Mouse (Mus musculus): ENCODE measurements around the gene Ttc7. TPM values are rescaled to one million over a fixed set of nuclear protein-coding genes. Genes with fewer than 3 reads are reported as not detected.
A peak's percentile ranks its signal among the peaks of the same experiment; 100 is the strongest.

Gene Ttc7
- polyA plus RNA-seq, 1 experiment from 2014 or later = 3.8 TPM

GRCm38 (mm10) chr17:87332887-87333286 is 50.2 kb downstream of the Ttc7 start:
- Histone ChIP-seq H3K9me3 (no peaks in the 10 kb centered on the region), H3K4me3 (replicated peaks) (no peak overlapping the region), H3K27me3 (peaks cover 6% of the 10 kb centered on the region; the same call in 1 of the 2 replicates), H3K27ac (peak overlapping the region; percentile 38; the same call in 1 of the 2 replicates), H3K4me1 (peaks cover 33% of the 10 kb centered on the region), H3K9ac (no peak overlapping the region), H3K4me2 (no peak overlapping the region), H3K36me3 (replicated peaks) (no peaks in the 10 kb centered on the region)
- WGBS = 81% methylated on average over 6 of the region's 6 CpGs
- ATAC-seq (ENCODE audit: low FRiP score) = no peak

- Histone ChIP-seq H3K4me2 (no peak overlapping the region), H3K27me3 (peaks cover 6% of the 10 kb centered on the region; the same call in 1 of the 2 replicates), H3K4me3 (replicated peaks) (no peak overlapping the region), H3K4me1 (peaks cover 33% of the 10 kb centered on the region), H3K9ac (no peak overlapping the region), H3K9me3 (no peaks in the 10 kb centered on the region), H3K27ac (no peak overlapping the region), H3K36me3 (replicated peaks) (no peaks in the 10 kb centered on the region)
- WGBS = 95% methylated on average over 12 of the region's 12 CpGs
- no peak for ATAC-seq (ENCODE audit: low FRiP score)
Observed at GRCm38 (mm10) chr17:87334162-87334561, 51.5 kb downstream of the Ttc7 start.

- ATAC-seq (ENCODE audit: low FRiP score) = no peak
- Histone ChIP-seq H3K4me3 (replicated peaks) (no peak overlapping the region), H3K4me2 (no peak overlapping the region), H3K9ac (no peak overlapping the region), H3K36me3 (replicated peaks) (no peaks in the 10 kb centered on the region), H3K27ac (no peak overlapping the region), H3K27me3 (peaks cover 6% of the 10 kb centered on the region; the same call in 1 of the 2 replicates), H3K9me3 (no peaks in the 10 kb centered on the region), H3K4me1 (peaks cover 27% of the 10 kb centered on the region)
- 91% methylated on average over 14 of the region's 14 CpGs for WGBS
Observed at GRCm38 (mm10) chr17:87335152-87335551, 52.5 kb downstream of the Ttc7 start.

DNA sequence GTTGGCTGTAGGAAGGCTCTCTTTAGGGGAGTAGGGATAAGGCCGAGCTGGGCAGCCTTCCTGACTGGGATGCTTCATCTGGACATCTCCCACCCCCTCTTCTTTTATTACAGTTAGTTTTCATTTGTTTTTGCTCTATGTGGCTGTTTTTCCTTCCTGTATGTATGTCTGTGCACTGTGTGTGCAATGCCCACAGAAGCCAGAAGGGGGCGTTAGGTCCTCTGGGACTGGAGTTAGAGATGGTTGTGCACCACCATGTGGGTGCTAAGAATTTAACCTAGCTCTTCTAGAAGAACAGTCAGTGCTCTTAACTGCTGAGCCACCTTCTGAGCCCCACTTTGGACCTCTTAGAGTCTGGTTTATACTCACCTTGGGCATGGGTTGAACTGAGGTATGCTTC is 53.0 kb downstream of the Ttc7 start:
- H3K4me3 ChIP-seq (replicated peaks) = no peak overlapping the region
- 0 out of 2 replicates have a peak, but pooled peaks cover 6% of the 10 kb centered on the region for H3K27me3 ChIP-seq
- no peaks in the 10 kb centered on the region for H3K36me3 ChIP-seq (replicated peaks)
- H3K9ac ChIP-seq = no peak overlapping the region
- H3K27ac ChIP-seq = no peak overlapping the region
- no peak overlapping the region for H3K4me2 ChIP-seq
- H3K4me1 ChIP-seq = peaks cover 22% of the 10 kb centered on the region
- H3K9me3 ChIP-seq = no peaks in the 10 kb centered on the region
- 88% methylated on average over 2 of the region's 2 CpGs for WGBS
- no peak for ATAC-seq (ENCODE audit: low FRiP score)

- Histone ChIP-seq H3K9me3 (no peaks in the 10 kb centered on the region), H3K4me3 (replicated peaks) (no peak overlapping the region), H3K4me2 (no peak overlapping the region), H3K4me1 (peaks cover 10% of the 10 kb centered on the region), H3K9ac (no peak overlapping the region), H3K36me3 (replicated peaks) (no peaks in the 10 kb centered on the region), H3K27ac (no peak overlapping the region), H3K27me3 (0 out of 2 replicates have a peak, but pooled peaks cover 6% of the 10 kb centered on the region)
- no peak for ATAC-seq (ENCODE audit: low FRiP score)
- WGBS = 85% methylated on average over 12 of the region's 12 CpGs
Observed at GRCm38 (mm10) chr17:87336910-87337309, 54.2 kb downstream of the Ttc7 start.

- Histone ChIP-seq H3K4me3 (replicated peaks) (no peak overlapping the region), H3K36me3 (replicated peaks) (no peaks in the 10 kb centered on the region), H3K4me1 (peaks cover 2% of the 10 kb centered on the region; the same call in 1 of the 2 replicates), H3K27me3 (0 out of 2 replicates have a peak, but pooled peaks cover 6% of the 10 kb centered on the region), H3K9ac (no peak overlapping the region), H3K4me2 (no peak overlapping the region), H3K9me3 (no peaks in the 10 kb centered on the region), H3K27ac (no peak overlapping the region)
- WGBS = 91% methylated on average over 7 of the region's 7 CpGs
- ATAC-seq (ENCODE audit: low FRiP score) = no peak
Observed at GRCm38 (mm10) chr17:87337683-87338082, 55.0 kb downstream of the Ttc7 start.

DNA sequence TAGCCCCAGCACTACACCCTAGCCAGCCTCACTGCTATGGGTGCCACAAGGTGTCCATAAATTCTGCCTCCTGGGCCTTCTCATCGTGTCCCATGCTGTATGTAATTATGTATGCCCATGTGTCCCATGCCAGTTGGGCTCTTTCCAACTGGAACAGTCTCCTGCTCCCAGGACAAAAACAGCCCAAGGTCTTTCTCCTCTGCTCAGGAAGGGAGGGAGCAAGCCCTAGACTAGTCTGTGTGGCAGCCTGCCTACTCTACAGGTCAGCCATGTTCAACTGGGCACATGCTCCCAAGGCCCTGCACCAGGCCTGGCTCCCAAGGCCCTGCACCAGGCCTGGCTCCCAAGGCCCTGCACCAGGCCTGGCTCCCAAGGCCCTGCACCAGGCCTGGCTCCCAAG is 56.4 kb downstream of the Ttc7 start:
- no peaks in the 10 kb centered on the region for H3K27me3 ChIP-seq
- no peak overlapping the region for H3K27ac ChIP-seq
- no peak overlapping the region for H3K4me2 ChIP-seq
- 93% methylated on average over 1 of the region's 1 CpGs for WGBS
- no peak overlapping the region for H3K4me3 ChIP-seq (replicated peaks)
- H3K9me3 ChIP-seq = no peaks in the 10 kb centered on the region
- no peak for ATAC-seq (ENCODE audit: low FRiP score)
- H3K9ac ChIP-seq = no peak overlapping the region
- H3K36me3 ChIP-seq (replicated peaks) = no peaks in the 10 kb centered on the region
- H3K4me1 ChIP-seq = no peaks in the 10 kb centered on the region

DNA sequence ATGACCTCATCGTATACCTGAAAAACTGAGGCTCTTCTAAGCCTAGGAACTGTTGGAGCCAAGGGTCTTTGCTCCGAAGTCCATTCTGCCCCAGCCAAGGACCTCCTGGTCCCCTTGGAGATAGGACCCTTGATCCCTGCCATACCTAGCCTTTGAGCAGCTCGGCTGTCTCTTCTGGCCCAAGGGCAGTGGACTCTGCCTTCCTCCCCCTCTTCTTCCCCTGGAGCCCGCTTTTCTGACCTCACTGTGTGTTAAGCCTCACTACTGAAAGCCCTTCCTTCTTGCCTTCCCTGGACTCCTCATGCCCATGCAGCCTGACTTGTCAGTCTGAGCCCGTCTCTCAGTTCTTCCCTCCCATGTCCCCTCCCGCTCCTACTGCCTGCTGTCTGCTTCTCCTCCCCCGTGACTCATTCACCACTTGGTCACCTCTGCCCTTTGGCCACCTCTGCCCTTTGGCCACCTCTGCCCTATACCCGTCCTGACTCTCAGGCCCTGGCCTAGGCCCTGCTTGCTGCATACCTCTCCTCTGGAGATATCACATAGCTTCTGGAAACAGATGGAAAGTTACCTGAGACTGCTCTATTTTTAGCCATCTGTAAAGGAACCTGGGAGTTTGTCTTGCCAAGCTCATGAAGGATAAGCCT is 60.5 kb downstream of the Ttc7 start:
- no peaks in the 10 kb centered on the region for H3K36me3 ChIP-seq (replicated peaks)
- no peak overlapping the region for H3K27ac ChIP-seq
- no peak overlapping the region for H3K4me3 ChIP-seq (replicated peaks)
- WGBS = 77% methylated on average over 8 of the region's 8 CpGs
- peaks cover under 1% of the 10 kb centered on the region; the same call in 1 of the 2 replicates for H3K4me1 ChIP-seq
- H3K9me3 ChIP-seq = no peaks in the 10 kb centered on the region
- no peak overlapping the region for H3K4me2 ChIP-seq
- H3K9ac ChIP-seq = no peak overlapping the region
- H3K27me3 ChIP-seq = no peaks in the 10 kb centered on the region
- no peak for ATAC-seq (ENCODE audit: low FRiP score)

GRCm38 (mm10) chr17:87344441-87345251 is 62.0 kb downstream of the Ttc7 start:
- ATAC-seq (ENCODE audit: low FRiP score) = no peak
- Histone ChIP-seq H3K4me3 (replicated peaks) (no peak overlapping the region), H3K27me3 (no peaks in the 10 kb centered on the region), H3K9ac (no peak overlapping the region), H3K4me2 (no peak overlapping the region), H3K36me3 (replicated peaks) (no peaks in the 10 kb centered on the region), H3K4me1 (peaks cover 13% of the 10 kb centered on the region), H3K9me3 (no peaks in the 10 kb centered on the region), H3K27ac (no peak overlapping the region)
- WGBS = 79% methylated on average over 18 of the region's 18 CpGs

DNA sequence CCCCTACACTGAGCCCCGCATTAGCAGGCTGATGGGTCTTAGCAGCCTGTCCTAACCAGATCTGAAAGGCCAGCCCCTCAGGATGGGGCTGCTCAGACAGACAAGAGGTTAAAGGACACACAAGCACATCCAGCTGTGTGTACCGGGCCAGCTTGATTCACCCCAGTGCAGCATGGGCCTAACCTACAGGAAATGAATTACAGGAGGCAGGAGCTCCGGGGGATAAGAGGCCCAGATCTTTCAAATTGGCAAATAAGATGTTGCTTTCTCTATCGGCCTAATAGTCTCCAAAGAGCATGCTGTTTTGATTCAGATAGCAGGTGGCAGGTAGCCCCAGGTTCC is 62.5 kb downstream of the Ttc7 start:
- Histone ChIP-seq H3K4me3 (replicated peaks) (no peak overlapping the region), H3K4me1 (peaks cover 15% of the 10 kb centered on the region), H3K36me3 (replicated peaks) (no peaks in the 10 kb centered on the region), H3K4me2 (no peak overlapping the region), H3K27ac (no peak overlapping the region), H3K9me3 (no peaks in the 10 kb centered on the region), H3K9ac (no peak overlapping the region), H3K27me3 (no peaks in the 10 kb centered on the region)
- 71% methylated on average over 4 of the region's 4 CpGs for WGBS
- no peak for ATAC-seq (ENCODE audit: low FRiP score)

DNA sequence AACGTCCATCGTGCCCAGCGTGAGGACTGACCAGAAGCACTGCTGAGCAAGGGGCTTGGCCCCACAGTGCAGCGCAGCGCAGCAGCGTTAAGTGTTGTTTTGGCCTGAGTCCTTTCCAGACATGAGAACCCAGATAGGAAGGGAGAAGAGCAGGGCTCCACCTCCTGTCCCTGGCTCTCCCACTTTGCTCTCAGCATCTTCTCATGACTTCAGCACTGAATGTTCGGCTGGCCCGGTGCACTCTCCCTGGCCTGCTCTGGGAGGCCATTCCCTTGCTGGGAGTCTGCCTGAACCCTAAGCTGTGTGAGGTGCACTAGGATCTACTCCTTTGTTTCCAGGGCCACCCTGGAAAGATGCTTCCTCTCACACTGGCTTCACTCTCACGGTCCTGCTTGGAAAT is 65.7 kb downstream of the Ttc7 start:
- no peak overlapping the region for H3K4me3 ChIP-seq (replicated peaks)
- H3K27ac ChIP-seq = no peak overlapping the region
- no peak for ATAC-seq (ENCODE audit: low FRiP score)
- H3K4me1 ChIP-seq = peaks cover 43% of the 10 kb centered on the region
- 46% methylated on average over 9 of the region's 9 CpGs for WGBS
- H3K9ac ChIP-seq = no peak overlapping the region
- no peaks in the 10 kb centered on the region for H3K27me3 ChIP-seq
- H3K4me2 ChIP-seq = no peak overlapping the region
- no peaks in the 10 kb centered on the region for H3K36me3 ChIP-seq (replicated peaks)
- H3K9me3 ChIP-seq = no peaks in the 10 kb centered on the region

- Histone ChIP-seq H3K4me3 (replicated peaks) (no peak overlapping the region), H3K36me3 (replicated peaks) (no peaks in the 10 kb centered on the region), H3K4me1 (peaks cover 43% of the 10 kb centered on the region), H3K27me3 (no peaks in the 10 kb centered on the region), H3K9me3 (no peaks in the 10 kb centered on the region), H3K4me2 (no peak overlapping the region), H3K9ac (no peak overlapping the region), H3K27ac (no peak overlapping the region)
- WGBS = 30% methylated on average over 9 of the region's 9 CpGs
- no peak for ATAC-seq (ENCODE audit: low FRiP score)
Observed at GRCm38 (mm10) chr17:87349069-87349468, 66.4 kb downstream of the Ttc7 start.

DNA sequence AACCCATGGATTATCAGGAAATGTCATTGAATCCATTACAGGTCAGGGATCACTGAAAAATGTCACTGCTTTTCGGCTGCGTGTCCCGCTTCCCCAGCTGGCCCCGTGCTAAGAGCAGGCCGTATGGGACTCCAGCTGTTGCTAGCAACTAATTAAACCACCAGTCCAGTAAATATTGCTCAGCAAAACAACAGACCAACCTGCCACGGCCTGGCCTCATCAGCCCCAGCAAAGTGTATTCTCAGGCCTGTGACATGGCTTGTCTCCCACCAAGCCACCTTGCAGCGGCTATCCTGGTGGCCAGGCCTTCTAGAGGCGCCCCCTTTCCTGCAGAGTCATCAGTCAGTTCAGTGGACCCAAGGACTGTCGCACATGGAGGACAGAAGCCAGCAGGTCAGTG is 66.9 kb downstream of the Ttc7 start:
- WGBS = 69% methylated on average over 9 of the region's 9 CpGs
- Histone ChIP-seq H3K27me3 (no peaks in the 10 kb centered on the region), H3K9ac (no peak overlapping the region), H3K4me2 (no peak overlapping the region), H3K4me3 (replicated peaks) (no peak overlapping the region), H3K9me3 (no peaks in the 10 kb centered on the region), H3K36me3 (replicated peaks) (no peaks in the 10 kb centered on the region), H3K27ac (no peak overlapping the region), H3K4me1 (peaks cover 43% of the 10 kb centered on the region)
- no peak for ATAC-seq (ENCODE audit: low FRiP score)

Measured in forebrain, embryonic 12.5 days (tissue).